Mouse (Mus musculus): ENCODE data around the gene Ext2. TPM values are rescaled to one million over a fixed set of nuclear protein-coding genes. Genes with fewer than 3 reads are reported as not detected.

Ext2 gene
- polyA plus RNA-seq, 1 experiment from 2014 or later, result 68.0 TPM

GRCm38 (mm10) chr2:93769875-93770274 lies 52.5 kb downstream of the Ext2 start:
- no peak for DNase-seq (ENCODE audit: low spot score)
- no peak for ATAC-seq (replicated peaks; ENCODE audit: low FRiP score)
- no peak overlapping the region for H3K9ac ChIP-seq (ENCODE audit: low read depth, low read length)
- WGBS, result 83% methylated on average over 6 of the region's 6 CpGs
- H3K27ac ChIP-seq (ENCODE audit: low read depth, low read length), result no peak overlapping the region
- peaks cover 2% of the 10 kb centered on the region; the same call in 1 of the 2 replicates for H3K4me1 ChIP-seq (replicated peaks; ENCODE audit: control insufficient read depth, insufficient read depth, low read length)
- peaks cover 4% of the 10 kb centered on the region; the same call in 1 of the 2 replicates for H3K36me3 ChIP-seq (ENCODE audit: control insufficient read depth, insufficient read depth, low read length)
- no peak overlapping the region for H3K4me2 ChIP-seq
- 0 out of 2 replicates have a peak, but pooled peaks cover 3% of the 10 kb centered on the region for H3K27me3 ChIP-seq (replicated peaks; ENCODE audit: control insufficient read depth, insufficient read depth, low read length)
- no peaks in the 10 kb centered on the region for H3K9me3 ChIP-seq (ENCODE audit: control insufficient read depth, low read length)
- H3K4me3 ChIP-seq (ENCODE audit: low read depth, low read length), result no peak overlapping the region

- no peaks in the 10 kb centered on the region for H3K4me1 ChIP-seq (replicated peaks; ENCODE audit: control insufficient read depth, insufficient read depth, low read length)
- no peak overlapping the region for H3K4me3 ChIP-seq (ENCODE audit: low read depth, low read length)
- no peaks in the 10 kb centered on the region for H3K9me3 ChIP-seq (ENCODE audit: control insufficient read depth, low read length)
- ATAC-seq (replicated peaks; ENCODE audit: low FRiP score), result no peak
- no peak overlapping the region for H3K9ac ChIP-seq (ENCODE audit: low read depth, low read length)
- no peak for DNase-seq (ENCODE audit: low spot score)
- no peak overlapping the region for H3K27ac ChIP-seq (ENCODE audit: low read depth, low read length)
- 87% methylated on average over 5 of the region's 5 CpGs for WGBS
- H3K36me3 ChIP-seq (ENCODE audit: control insufficient read depth, insufficient read depth, low read length), result peaks cover 4% of the 10 kb centered on the region; the same call in 1 of the 2 replicates
- no peaks in the 10 kb centered on the region for H3K27me3 ChIP-seq (replicated peaks; ENCODE audit: control insufficient read depth, insufficient read depth, low read length)
- H3K4me2 ChIP-seq, result no peak overlapping the region
These were observed 56.6 kb downstream of the Ext2 start for GRCm38 (mm10) chr2:93765721-93766120.

GRCm38 (mm10) chr2:93764211-93764610 lies 58.2 kb downstream of the Ext2 start:
- ATAC-seq (replicated peaks; ENCODE audit: low FRiP score) (no peak), DNase-seq (ENCODE audit: low spot score) (no peak)
- H3K4me3 ChIP-seq (ENCODE audit: low read depth, low read length), result no peak overlapping the region
- no peaks in the 10 kb centered on the region for H3K9me3 ChIP-seq (ENCODE audit: control insufficient read depth, low read length)
- H3K4me2 ChIP-seq, result no peak overlapping the region
- 96% methylated on average over 3 of the region's 3 CpGs for WGBS
- H3K9ac ChIP-seq (ENCODE audit: low read depth, low read length), result no peak overlapping the region
- peaks cover 3% of the 10 kb centered on the region; the same call in 1 of the 2 replicates for H3K36me3 ChIP-seq (ENCODE audit: control insufficient read depth, insufficient read depth, low read length)
- no peaks in the 10 kb centered on the region for H3K27me3 ChIP-seq (replicated peaks; ENCODE audit: control insufficient read depth, insufficient read depth, low read length)
- no peaks in the 10 kb centered on the region for H3K4me1 ChIP-seq (replicated peaks; ENCODE audit: control insufficient read depth, insufficient read depth, low read length)
- H3K27ac ChIP-seq (ENCODE audit: low read depth, low read length), result no peak overlapping the region

GRCm38 (mm10) chr2:93760389-93760788 lies 62.0 kb downstream of the Ext2 start:
- no peak overlapping the region for H3K4me3 ChIP-seq (ENCODE audit: low read depth, low read length)
- no peak overlapping the region for H3K9ac ChIP-seq (ENCODE audit: low read depth, low read length)
- no peaks in the 10 kb centered on the region for H3K9me3 ChIP-seq (ENCODE audit: control insufficient read depth, low read length)
- H3K27ac ChIP-seq (ENCODE audit: low read depth, low read length), result no peak overlapping the region
- no peaks in the 10 kb centered on the region for H3K36me3 ChIP-seq (ENCODE audit: control insufficient read depth, insufficient read depth, low read length)
- ATAC-seq (replicated peaks; ENCODE audit: low FRiP score) (no peak), DNase-seq (ENCODE audit: low spot score) (no peak)
- H3K4me2 ChIP-seq, result no peak overlapping the region
- WGBS, result 89% methylated on average over 3 of the region's 3 CpGs
- no peaks in the 10 kb centered on the region for H3K27me3 ChIP-seq (replicated peaks; ENCODE audit: control insufficient read depth, insufficient read depth, low read length)
- peaks cover 3% of the 10 kb centered on the region; the same call in 1 of the 2 replicates for H3K4me1 ChIP-seq (replicated peaks; ENCODE audit: control insufficient read depth, insufficient read depth, low read length)

- Histone ChIP-seq H3K9me3 (ENCODE audit: control insufficient read depth, low read length) (no peaks in the 10 kb centered on the region), H3K36me3 (ENCODE audit: control insufficient read depth, insufficient read depth, low read length) (no peaks in the 10 kb centered on the region), H3K4me1 (replicated peaks; ENCODE audit: control insufficient read depth, insufficient read depth, low read length) (peaks cover 5% of the 10 kb centered on the region; the same call in 1 of the 2 replicates), H3K4me2 (no peak overlapping the region), H3K9ac (ENCODE audit: low read depth, low read length) (no peak overlapping the region), H3K27me3 (replicated peaks; ENCODE audit: control insufficient read depth, insufficient read depth, low read length) (no peaks in the 10 kb centered on the region), H3K4me3 (ENCODE audit: low read depth, low read length) (no peak overlapping the region), H3K27ac (ENCODE audit: low read depth, low read length) (no peak overlapping the region)
- DNase-seq (ENCODE audit: low spot score), result no peak
- WGBS, result 66% methylated on average over 7 of the region's 7 CpGs
- no peak for ATAC-seq (replicated peaks; ENCODE audit: low FRiP score)
These were observed 63.2 kb downstream of the Ext2 start for GRCm38 (mm10) chr2:93759173-93759572.

- H3K27me3 ChIP-seq (replicated peaks; ENCODE audit: control insufficient read depth, insufficient read depth, low read length), result no peaks in the 10 kb centered on the region
- H3K4me1 ChIP-seq (replicated peaks; ENCODE audit: control insufficient read depth, insufficient read depth, low read length), result peaks cover 5% of the 10 kb centered on the region; the same call in 1 of the 2 replicates
- H3K9ac ChIP-seq (ENCODE audit: low read depth, low read length), result no peak overlapping the region
- H3K4me3 ChIP-seq (ENCODE audit: low read depth, low read length), result no peak overlapping the region
- ATAC-seq (replicated peaks; ENCODE audit: low FRiP score), result no peak
- no peak overlapping the region for H3K4me2 ChIP-seq
- no peak overlapping the region for H3K27ac ChIP-seq (ENCODE audit: low read depth, low read length)
- no peaks in the 10 kb centered on the region for H3K9me3 ChIP-seq (ENCODE audit: control insufficient read depth, low read length)
- 58% methylated on average over 6 of the region's 6 CpGs for WGBS
- H3K36me3 ChIP-seq (ENCODE audit: control insufficient read depth, insufficient read depth, low read length), result no peaks in the 10 kb centered on the region
- no peak for DNase-seq (ENCODE audit: low spot score)
These were observed 64.1 kb downstream of the Ext2 start for GRCm38 (mm10) chr2:93758298-93758697.

- Histone ChIP-seq H3K27me3 (replicated peaks; ENCODE audit: control insufficient read depth, insufficient read depth, low read length) (no peaks in the 10 kb centered on the region), H3K4me1 (replicated peaks; ENCODE audit: control insufficient read depth, insufficient read depth, low read length) (peaks cover 5% of the 10 kb centered on the region; the same call in 1 of the 2 replicates), H3K9me3 (ENCODE audit: control insufficient read depth, low read length) (no peaks in the 10 kb centered on the region), H3K9ac (ENCODE audit: low read depth, low read length) (no peak overlapping the region), H3K36me3 (ENCODE audit: control insufficient read depth, insufficient read depth, low read length) (no peaks in the 10 kb centered on the region), H3K4me3 (ENCODE audit: low read depth, low read length) (no peak overlapping the region), H3K27ac (ENCODE audit: low read depth, low read length) (no peak overlapping the region), H3K4me2 (no peak overlapping the region)
- no peak for ATAC-seq (replicated peaks; ENCODE audit: low FRiP score)
- DNase-seq (ENCODE audit: low spot score), result no peak
- 73% methylated on average over 2 of the region's 2 CpGs for WGBS
These were observed 68.0 kb downstream of the Ext2 start for GRCm38 (mm10) chr2:93754366-93754765.

GRCm38 (mm10) chr2:93753147-93753758 lies 69.1 kb downstream of the Ext2 start:
- H3K4me1 ChIP-seq (replicated peaks; ENCODE audit: control insufficient read depth, insufficient read depth, low read length), result peaks cover 5% of the 10 kb centered on the region; the same call in 1 of the 2 replicates
- no peak for ATAC-seq (replicated peaks; ENCODE audit: low FRiP score)
- no peak overlapping the region for H3K4me2 ChIP-seq
- DNase-seq (ENCODE audit: low spot score), result no peak
- H3K27ac ChIP-seq (ENCODE audit: low read depth, low read length), result no peak overlapping the region
- no peaks in the 10 kb centered on the region for H3K9me3 ChIP-seq (ENCODE audit: control insufficient read depth, low read length)
- WGBS, result 83% methylated on average over 6 of the region's 6 CpGs
- no peaks in the 10 kb centered on the region for H3K36me3 ChIP-seq (ENCODE audit: control insufficient read depth, insufficient read depth, low read length)
- no peak overlapping the region for H3K4me3 ChIP-seq (ENCODE audit: low read depth, low read length)
- H3K27me3 ChIP-seq (replicated peaks; ENCODE audit: control insufficient read depth, insufficient read depth, low read length), result no peaks in the 10 kb centered on the region
- H3K9ac ChIP-seq (ENCODE audit: low read depth, low read length), result no peak overlapping the region

- no peak overlapping the region for H3K27ac ChIP-seq (ENCODE audit: low read depth, low read length)
- 86% methylated on average over 4 of the region's 4 CpGs for WGBS
These were observed 72.7 kb downstream of the Ext2 start for GRCm38 (mm10) chr2:93749709-93750108.

More at GRCm38 (mm10) chr2:93749709-93750108, 72.7 kb downstream of the Ext2 start:
- no peaks in the 10 kb centered on the region for H3K9me3 ChIP-seq (ENCODE audit: control insufficient read depth, low read length)
- H3K4me1 ChIP-seq (replicated peaks; ENCODE audit: control insufficient read depth, insufficient read depth, low read length), result peaks cover 11% of the 10 kb centered on the region
- DNase-seq (ENCODE audit: low spot score), result no peak
- H3K36me3 ChIP-seq (ENCODE audit: control insufficient read depth, insufficient read depth, low read length), result no peaks in the 10 kb centered on the region
- ATAC-seq (replicated peaks; ENCODE audit: low FRiP score), result no peak
- no peak overlapping the region for H3K4me3 ChIP-seq (ENCODE audit: low read depth, low read length)
- no peak overlapping the region for H3K4me2 ChIP-seq
- no peak overlapping the region for H3K9ac ChIP-seq (ENCODE audit: low read depth, low read length)
- H3K27me3 ChIP-seq (replicated peaks; ENCODE audit: control insufficient read depth, insufficient read depth, low read length), result no peaks in the 10 kb centered on the region
